8 mouse cellular contexts compared by ENCODE assay signal in genomic region chr11:120518027-120518426, GRCm38 (mm10). TPM values are rescaled to one million over a fixed set of nuclear protein-coding genes. Genes with fewer than 3 reads are reported as not detected.
DNase-seq lines count a peak whose midpoint lies in the region; ATAC-seq lines count a peak whose summit lies in the region.
"Had no signal": no experiment of that assay in that cellular context is flagged by ENCODE, and none has a peak within 500 bp of the region (broad histone marks: within the 10 kb centered on the region; RNA-seq: fewer than 3 reads in every experiment).

No protein-coding gene starts in this region.

- peak; percentile 52 for DNase-seq in MN1 (ENCODE audit: low spot score)
- peak; percentile 91 for DNase-seq in yolk sac, embryonic 10.5 days (ENCODE audit: low spot score)
- no peak for DNase-seq in B cell, adult 2 months
- DNase-seq in spleen, adult 12 weeks (ENCODE audit: low spot score) = no peak

- peaks cover 11% of the 10 kb centered on the region for H3K4me1 ChIP-seq in intestine, embryonic 16.5 days (ENCODE audit: control insufficient read depth, insufficient read depth, low read length)
- peaks cover 13% of the 10 kb centered on the region for H3K4me1 ChIP-seq in lung, embryonic 16.5 days (replicated peaks; ENCODE audit: control insufficient read depth, insufficient read depth, low read length)

- H3K4me3 ChIP-seq in intestine, embryonic 16.5 days (ENCODE audit: low read length) = no peak overlapping the region
- no peak overlapping the region for H3K4me3 ChIP-seq in lung, embryonic 16.5 days (ENCODE audit: low read length)

- peak overlapping the region; percentile 31 for H3K4me2 ChIP-seq in intestine, embryonic 16.5 days (ENCODE audit: low read depth, low read length)
- H3K4me2 ChIP-seq in lung, embryonic 16.5 days (ENCODE audit: low read depth, low read length) = no peak overlapping the region

- peak; percentile 50 for ATAC-seq in common myeloid progenitor, adult 5-6 weeks (replicated peaks; ENCODE audit: low read depth, poor library complexity, severe bottlenecking)
- ATAC-seq in intestine, embryonic 16.5 days = peak; percentile 89
- ATAC-seq in lung, embryonic 16.5 days (ENCODE audit: low read depth) = peak; percentile 66

- H3K27ac ChIP-seq in intestine, embryonic 16.5 days (ENCODE audit: low read length) = peak overlapping the region; percentile 93
- peak overlapping the region; percentile 35 for H3K27ac ChIP-seq in lung, embryonic 16.5 days (ENCODE audit: low read length)
- H3K27ac ChIP-seq: liver, embryonic 14.5 days had no signal

- WGBS in intestine, embryonic 16.5 days = 46% methylated on average over 6 of the region's 6 CpGs
- 34% methylated on average over 6 of the region's 6 CpGs for WGBS in lung, embryonic 16.5 days

- H3K9ac ChIP-seq in intestine, embryonic 16.5 days (ENCODE audit: low read depth, low read length) = peak overlapping the region; percentile 57
- peak overlapping the region; percentile 17; the same call in 1 of the 2 replicates for H3K9ac ChIP-seq in lung, embryonic 16.5 days (ENCODE audit: low read length)
- H3K9ac ChIP-seq: liver, embryonic 14.5 days had no signal

- H3K36me3 ChIP-seq in intestine, embryonic 16.5 days (ENCODE audit: control insufficient read depth, insufficient read depth, low read length) = no peaks in the 10 kb centered on the region
- no peaks in the 10 kb centered on the region for H3K36me3 ChIP-seq in lung, embryonic 16.5 days (ENCODE audit: control insufficient read depth, insufficient read depth, low read length)

- no peaks in the 10 kb centered on the region for H3K27me3 ChIP-seq in intestine, embryonic 16.5 days (replicated peaks; ENCODE audit: control insufficient read depth, insufficient read depth, low read length)
- no peaks in the 10 kb centered on the region; the same call in 1 of the 2 replicates for H3K27me3 ChIP-seq in lung, embryonic 16.5 days (ENCODE audit: control insufficient read depth, insufficient read depth, low read depth, low read length)

- no peaks in the 10 kb centered on the region for H3K9me3 ChIP-seq in intestine, embryonic 16.5 days (ENCODE audit: control insufficient read depth, low read length)
- H3K9me3 ChIP-seq in lung, embryonic 16.5 days (ENCODE audit: control insufficient read depth, low read length) = no peaks in the 10 kb centered on the region

RNA-seq across cellular contexts. Expression of gene Gcgr, which starts 12.5 kb away (rescaled TPM):
- total RNA-seq in common myeloid progenitor, adult 5-6 weeks (2017) = not detected in 2 replicates
- 0.76 TPM in 2 replicates for polyA plus RNA-seq in intestine, embryonic 16.5 days (2015; fragmentation: Nextera tagmentation; extraction: Ambion mirVana)
- 1.4 and 1.7 TPM in 2 replicates for polyA plus RNA-seq in lung, embryonic 16.5 days (2015; fragmentation: Nextera tagmentation; extraction: Ambion mirVana)

RNA-seq across cellular contexts. Expression of gene Slc25a10, which starts 26.4 kb away (rescaled TPM):
- 8.2 and 12.1 TPM in 2 replicates for total RNA-seq in common myeloid progenitor, adult 5-6 weeks (2017)
- polyA plus RNA-seq in intestine, embryonic 16.5 days (2015; fragmentation: Nextera tagmentation; extraction: Ambion mirVana) = 104 and 108 TPM in 2 replicates
- polyA plus RNA-seq in lung, embryonic 16.5 days (2015; fragmentation: Nextera tagmentation; extraction: Ambion mirVana) = 72.5 and 73.8 TPM in 2 replicates

RNA-seq across cellular contexts. Expression of gene Mcrip1, which starts 31.5 kb away (rescaled TPM):
- 26.5 and 31.0 TPM in 2 replicates for total RNA-seq in common myeloid progenitor, adult 5-6 weeks (2017)
- polyA plus RNA-seq in intestine, embryonic 16.5 days (2015; fragmentation: Nextera tagmentation; extraction: Ambion mirVana) = 119 and 129 TPM in 2 replicates
- 184 and 200 TPM in 2 replicates for polyA plus RNA-seq in lung, embryonic 16.5 days (2015; fragmentation: Nextera tagmentation; extraction: Ambion mirVana)

RNA-seq across cellular contexts. Expression of gene Ppp1r27, which starts 32.9 kb away (rescaled TPM):
- total RNA-seq in common myeloid progenitor, adult 5-6 weeks (2017) = not detected in 2 replicates
- polyA plus RNA-seq in intestine, embryonic 16.5 days (2015; fragmentation: Nextera tagmentation; extraction: Ambion mirVana) = 0.37 TPM in 1 of 2 replicates, not detected in the other
- 0.95 and 2.6 TPM in 2 replicates for polyA plus RNA-seq in lung, embryonic 16.5 days (2015; fragmentation: Nextera tagmentation; extraction: Ambion mirVana)
- polyA plus RNA-seq: liver, embryonic 14.5 days had no signal

RNA-seq across cellular contexts. Expression of gene Mrpl12, which starts 33.6 kb away (rescaled TPM):
- total RNA-seq in common myeloid progenitor, adult 5-6 weeks (2017) = 121 and 140 TPM in 2 replicates
- polyA plus RNA-seq in intestine, embryonic 16.5 days (2015; fragmentation: Nextera tagmentation; extraction: Ambion mirVana) = 228 and 239 TPM in 2 replicates
- 113 and 117 TPM in 2 replicates for polyA plus RNA-seq in lung, embryonic 16.5 days (2015; fragmentation: Nextera tagmentation; extraction: Ambion mirVana)

Comparison
In these comparisons a context has a peak if more than half of its experiments do, and no peak if none do; other contexts are left out.
1. DNase-seq: peak in MN1 (single experiment) and yolk sac, embryonic 10.5 days (single experiment); none in B cell, adult 2 months (0 of 2) and spleen, adult 12 weeks (single experiment).
2. Peak in every context shown above with its lines, with median percentiles within 50 percentile points of each other: ATAC-seq.